Mouse (Mus musculus): ENCODE results near the gene Pald1. TPM values are rescaled to one million over a fixed set of nuclear protein-coding genes. Genes with fewer than 3 reads are reported as not detected.

Gene Pald1
- polyA plus RNA-seq, 1 experiment from 2014 or later = 23.7 TPM

- H3K4me3 ChIP-seq = no peak overlapping the region
- H3K4me2 ChIP-seq = no peak overlapping the region
- no peaks in the 10 kb centered on the region for H3K4me1 ChIP-seq
- no peak overlapping the region for H3K27ac ChIP-seq
- ATAC-seq (replicated peaks) = no peak
- H3K9me3 ChIP-seq = no peaks in the 10 kb centered on the region
- 24% methylated on average over 9 of the region's 9 CpGs for WGBS
- no peaks in the 10 kb centered on the region for H3K27me3 ChIP-seq (replicated peaks)
- no peak overlapping the region for H3K9ac ChIP-seq
- no peaks in the 10 kb centered on the region for H3K36me3 ChIP-seq (replicated peaks)
Observed at GRCm38 (mm10) chr10:61315324-61315880, 67.9 kb downstream of the Pald1 start.

- H3K9ac ChIP-seq = no peak overlapping the region
- H3K4me2 ChIP-seq = no peak overlapping the region
- no peaks in the 10 kb centered on the region for H3K36me3 ChIP-seq (replicated peaks)
- H3K4me1 ChIP-seq = no peaks in the 10 kb centered on the region
- 78% methylated on average over 7 of the region's 7 CpGs for WGBS
- no peaks in the 10 kb centered on the region for H3K9me3 ChIP-seq
- H3K27me3 ChIP-seq (replicated peaks) = no peaks in the 10 kb centered on the region
- no peak for ATAC-seq (replicated peaks)
- no peak overlapping the region for H3K27ac ChIP-seq
- H3K4me3 ChIP-seq = no peak overlapping the region
Observed at GRCm38 (mm10) chr10:61313750-61314149, 69.6 kb downstream of the Pald1 start.

- no peaks in the 10 kb centered on the region for H3K9me3 ChIP-seq
Observed at GRCm38 (mm10) chr10:61312754-61313153, 70.6 kb downstream of the Pald1 start.

GRCm38 (mm10) chr10:61312159-61312558, 71.2 kb downstream of the Pald1 start:
- Histone ChIP-seq H3K9me3 (no peaks in the 10 kb centered on the region), H3K27ac (no peak overlapping the region), H3K4me2 (no peak overlapping the region), H3K4me1 (no peaks in the 10 kb centered on the region), H3K4me3 (no peak overlapping the region), H3K9ac (no peak overlapping the region), H3K27me3 (replicated peaks) (no peaks in the 10 kb centered on the region), H3K36me3 (replicated peaks) (no peaks in the 10 kb centered on the region)
- 87% methylated on average over 6 of the region's 6 CpGs for WGBS
- no peak for ATAC-seq (replicated peaks)

More at GRCm38 (mm10) chr10:61312754-61313153, 70.6 kb downstream of the Pald1 start:
- Histone ChIP-seq H3K36me3 (replicated peaks) (no peaks in the 10 kb centered on the region), H3K4me1 (no peaks in the 10 kb centered on the region), H3K27me3 (replicated peaks) (no peaks in the 10 kb centered on the region), H3K4me2 (no peak overlapping the region), H3K27ac (no peak overlapping the region), H3K9ac (no peak overlapping the region), H3K4me3 (no peak overlapping the region)
- no peak for ATAC-seq (replicated peaks)
- WGBS = 71% methylated on average over 7 of the region's 7 CpGs

- 59% methylated on average over 12 of the region's 12 CpGs for WGBS
- Histone ChIP-seq H3K4me1 (no peaks in the 10 kb centered on the region), H3K9me3 (no peaks in the 10 kb centered on the region), H3K4me3 (no peak overlapping the region), H3K36me3 (replicated peaks) (no peaks in the 10 kb centered on the region), H3K27ac (no peak overlapping the region), H3K4me2 (no peak overlapping the region), H3K9ac (no peak overlapping the region), H3K27me3 (replicated peaks) (no peaks in the 10 kb centered on the region)
- no peak for ATAC-seq (replicated peaks)
Observed at GRCm38 (mm10) chr10:61308706-61309320, 74.5 kb downstream of the Pald1 start.

- Histone ChIP-seq H3K4me2 (no peak overlapping the region), H3K4me3 (no peak overlapping the region), H3K4me1 (no peaks in the 10 kb centered on the region), H3K27me3 (replicated peaks) (no peaks in the 10 kb centered on the region), H3K9me3 (no peaks in the 10 kb centered on the region), H3K27ac (no peak overlapping the region), H3K9ac (no peak overlapping the region), H3K36me3 (replicated peaks) (no peaks in the 10 kb centered on the region)
- WGBS = 85% methylated on average over 13 of the region's 13 CpGs
- ATAC-seq (replicated peaks) = no peak
Observed at GRCm38 (mm10) chr10:61305928-61306590, 77.3 kb downstream of the Pald1 start.

GRCm38 (mm10) chr10:61304046-61304445, 79.3 kb downstream of the Pald1 start:
- no peak overlapping the region for H3K9ac ChIP-seq
- H3K9me3 ChIP-seq = no peaks in the 10 kb centered on the region
- no peak overlapping the region for H3K4me2 ChIP-seq
- no peaks in the 10 kb centered on the region for H3K4me1 ChIP-seq
- H3K27me3 ChIP-seq (replicated peaks) = no peaks in the 10 kb centered on the region
- no peak overlapping the region for H3K4me3 ChIP-seq
- 74% methylated on average over 6 of the region's 6 CpGs for WGBS
- ATAC-seq (replicated peaks) = no peak
- H3K27ac ChIP-seq = no peak overlapping the region
- H3K36me3 ChIP-seq (replicated peaks) = no peaks in the 10 kb centered on the region

GRCm38 (mm10) chr10:61300996-61301395, 82.3 kb downstream of the Pald1 start:
- Histone ChIP-seq H3K4me1 (no peaks in the 10 kb centered on the region), H3K4me2 (no peak overlapping the region), H3K9me3 (no peaks in the 10 kb centered on the region), H3K4me3 (no peak overlapping the region), H3K36me3 (replicated peaks) (no peaks in the 10 kb centered on the region), H3K27ac (no peak overlapping the region), H3K9ac (no peak overlapping the region), H3K27me3 (replicated peaks) (no peaks in the 10 kb centered on the region)
- no peak for ATAC-seq (replicated peaks)
- 79% methylated on average over 3 of the region's 3 CpGs for WGBS

GRCm38 (mm10) chr10:61297477-61297876, 85.9 kb downstream of the Pald1 start, which contains the start of gene Prf1:
Prf1 (plus strand) TSS chr10:61297833.
- no peak for ATAC-seq (replicated peaks)
- Histone ChIP-seq H3K4me2 (no peak within 1 kb of the TSS), H3K9me3 (no peaks in the 10 kb centered on the region), H3K27ac (no peak within 1 kb of the TSS), H3K36me3 (replicated peaks) (no peaks in the 10 kb centered on the region), H3K27me3 (replicated peaks) (no peaks in the 10 kb centered on the region), H3K9ac (no peak within 1 kb of the TSS), H3K4me1 (no peaks in the 10 kb centered on the region), H3K4me3 (no peak within 1 kb of the TSS)
- 89% methylated on average over 7 of the region's 7 CpGs for WGBS

GRCm38 (mm10) chr10:61296713-61297445, 86.5 kb downstream of the Pald1 start:
- Histone ChIP-seq H3K4me1 (no peaks in the 10 kb centered on the region), H3K27me3 (replicated peaks) (no peaks in the 10 kb centered on the region), H3K4me3 (no peak overlapping the region), H3K9me3 (no peaks in the 10 kb centered on the region), H3K36me3 (replicated peaks) (no peaks in the 10 kb centered on the region), H3K27ac (no peak overlapping the region), H3K9ac (no peak overlapping the region), H3K4me2 (no peak overlapping the region)
- 80% methylated on average over 8 of the region's 8 CpGs for whole genome bisulfite sequencing
- no peak for ATAC-seq (replicated peaks)

- Histone ChIP-seq H3K27me3 (replicated peaks) (no peaks in the 10 kb centered on the region), H3K4me1 (no peaks in the 10 kb centered on the region), H3K27ac (no peak overlapping the region), H3K4me2 (no peak overlapping the region), H3K9me3 (no peaks in the 10 kb centered on the region), H3K9ac (no peak overlapping the region), H3K36me3 (replicated peaks) (no peaks in the 10 kb centered on the region), H3K4me3 (no peak overlapping the region)
- no peak for ATAC-seq (replicated peaks)
- WGBS = 83% methylated on average over 8 of the region's 8 CpGs
Observed at GRCm38 (mm10) chr10:61294242-61294641, 89.1 kb downstream of the Pald1 start.

- no peak overlapping the region for H3K27ac ChIP-seq
- no peaks in the 10 kb centered on the region for H3K9me3 ChIP-seq
- no peak overlapping the region for H3K4me2 ChIP-seq
- no peak overlapping the region for H3K4me3 ChIP-seq
- H3K4me1 ChIP-seq = no peaks in the 10 kb centered on the region
- WGBS = 28% methylated on average over 2 of the region's 2 CpGs
- ATAC-seq (replicated peaks) = no peak
- H3K27me3 ChIP-seq (replicated peaks) = no peaks in the 10 kb centered on the region
- no peak overlapping the region for H3K9ac ChIP-seq
- no peaks in the 10 kb centered on the region for H3K36me3 ChIP-seq (replicated peaks)
Observed at GRCm38 (mm10) chr10:61290479-61290878, 92.9 kb downstream of the Pald1 start.
